Mouse (Mus musculus) left cerebral cortex, postnatal 25 days (tissue): ENCODE results near the gene Pmpca. TPM values are rescaled to one million over a fixed set of nuclear protein-coding genes. Genes with fewer than 3 reads are reported as not detected.

ENCODE experiments used
- total RNA-seq, 2 experiments: library from RNA; stranded (reverse); gene quantifications; 2 replicates each; pipeline ENCODE4 v1.2.3; 2021

Gene Pmpca
- total RNA-seq, 2 experiments from 2014 or later: 92.3 to 92.8 TPM

Other genes with a start within 250 kb of the Pmpca start
- under 1 TPM in 1 of 2 experiments, not detected in 1; 0.16 TPM for gene Lhx3, start 181.1 kb upstream of the Pmpca start, total RNA-seq
- 10 to 100 TPM; 23.0 to 23.5 TPM for gene Qsox2, start 151.8 kb upstream of the Pmpca start, total RNA-seq
- gene Ccdc187, start 94.8 kb upstream of the Pmpca start, total RNA-seq: 1 to 10 TPM in 1 of 2 experiments, under 1 TPM in 1; 0.57 to 4.3 TPM
- 10 to 100 TPM; 48.7 to 51.4 TPM for gene Gpsm1, start 73.8 kb upstream of the Pmpca start, total RNA-seq
- 10 to 100 TPM; 28.0 to 28.4 TPM for gene Dnlz, start 37.2 kb upstream of the Pmpca start, total RNA-seq
- gene Card9, start 28.4 kb upstream of the Pmpca start, total RNA-seq: 1 to 10 TPM; 2.6 to 3.3 TPM
- gene Snapc4, start 8.7 kb upstream of the Pmpca start, total RNA-seq: 10 to 100 TPM; 56.9 to 67.7 TPM
- 100 to 1,000 TPM; 146 to 163 TPM for gene Entr1, start within 50 bp of the Pmpca start, total RNA-seq
- 10 to 100 TPM; 19.9 to 22.4 TPM for gene Inpp5e, start 19.9 kb downstream of the Pmpca start, total RNA-seq
- 10 to 100 TPM; 43.1 to 49.2 TPM for gene Sec16a, start 55.9 kb downstream of the Pmpca start, total RNA-seq
- 10 to 100 TPM; 17.4 to 28.9 TPM for gene Notch1, start 127.3 kb downstream of the Pmpca start, total RNA-seq
- gene Egfl7, start 190.7 kb downstream of the Pmpca start, total RNA-seq: 10 to 100 TPM; 68.0 to 81.4 TPM
- not detected for gene Gm20532, start 197.3 kb downstream of the Pmpca start, total RNA-seq
- 1 to 10 TPM in 1 of 2 experiments, under 1 TPM in 1; 0.85 to 1.2 TPM for gene Agpat2, start 215.1 kb downstream of the Pmpca start, total RNA-seq
- 10 to 100 TPM; 78.4 to 84.8 TPM for gene Fam69b, start 239.1 kb downstream of the Pmpca start, total RNA-seq